Mouse (Mus musculus): ENCODE data around the gene Fcgbp. TPM values are rescaled to one million over a fixed set of nuclear protein-coding genes. Genes with fewer than 3 reads are reported as not detected.

The Fcgbp gene
- not detected for polyA plus RNA-seq (2014; fragmentation: Illumina TruSeq; extraction: RNeasy Lipid Tissue Mini Kit (QIAGEN cat#74804); ENCODE audit: low read depth, low replicate concordance)

GRCm38 (mm10) chr7:28070531-28071298, at the start of gene Fcgbp:
Fcgbp (plus strand) TSS chr7:28071236.

GRCm38 (mm10) chr7:28049476-28050409, 21.3 kb upstream of the Fcgbp start, which contains the start of gene Psmc4:
Psmc4 (minus strand) TSS chr7:28050101.

GRCm38 (mm10) chr7:28129166-28129565, 58.1 kb downstream of the Fcgbp start, which contains the start of gene 9530053A07Rik:
9530053A07Rik (plus strand) TSS chr7:28129466.

GRCm38 (mm10) chr7:28169489-28170422, 98.7 kb downstream of the Fcgbp start, which contains the start of gene Fbl:
Fbl (plus strand) TSS chr7:28169710.

Other genes with a start within 250 kb of the Fcgbp start
- 4.3 TPM for gene Zfp59, start 232.6 kb upstream of the Fcgbp start, polyA plus RNA-seq (2014; fragmentation: Illumina TruSeq; extraction: RNeasy Lipid Tissue Mini Kit (QIAGEN cat#74804); ENCODE audit: low read depth, low replicate concordance)
- 2.3 TPM for gene Zfp607a, start 213.7 kb upstream of the Fcgbp start, polyA plus RNA-seq (2014; fragmentation: Illumina TruSeq; extraction: RNeasy Lipid Tissue Mini Kit (QIAGEN cat#74804); ENCODE audit: low read depth, low replicate concordance)
- 4.2 TPM for gene Zfp974, start 141.8 kb upstream of the Fcgbp start, polyA plus RNA-seq (2014; fragmentation: Illumina TruSeq; extraction: RNeasy Lipid Tissue Mini Kit (QIAGEN cat#74804); ENCODE audit: low read depth, low replicate concordance)
- gene Zfp780b, start 92.1 kb upstream of the Fcgbp start, polyA plus RNA-seq (2014; fragmentation: Illumina TruSeq; extraction: RNeasy Lipid Tissue Mini Kit (QIAGEN cat#74804); ENCODE audit: low read depth, low replicate concordance), result 8.6 TPM
- gene Zfp850, start 57.1 kb upstream of the Fcgbp start, polyA plus RNA-seq (2014; fragmentation: Illumina TruSeq; extraction: RNeasy Lipid Tissue Mini Kit (QIAGEN cat#74804); ENCODE audit: low read depth, low replicate concordance), result 0.42 TPM
- gene Psmc4, start 21.1 kb upstream of the Fcgbp start, polyA plus RNA-seq (2014; fragmentation: Illumina TruSeq; extraction: RNeasy Lipid Tissue Mini Kit (QIAGEN cat#74804); ENCODE audit: low read depth, low replicate concordance), result 44.3 TPM
- gene 9530053A07Rik, start 58.2 kb downstream of the Fcgbp start, polyA plus RNA-seq (2014; fragmentation: Illumina TruSeq; extraction: RNeasy Lipid Tissue Mini Kit (QIAGEN cat#74804); ENCODE audit: low read depth, low replicate concordance), result not detected
- 11.6 TPM for gene Fbl, start 98.5 kb downstream of the Fcgbp start, polyA plus RNA-seq (2014; fragmentation: Illumina TruSeq; extraction: RNeasy Lipid Tissue Mini Kit (QIAGEN cat#74804); ENCODE audit: low read depth, low replicate concordance)
- 0.37 TPM for gene Dyrk1b, start 108.2 kb downstream of the Fcgbp start, polyA plus RNA-seq (2014; fragmentation: Illumina TruSeq; extraction: RNeasy Lipid Tissue Mini Kit (QIAGEN cat#74804); ENCODE audit: low read depth, low replicate concordance)
- gene Eid2, start 196.6 kb downstream of the Fcgbp start, polyA plus RNA-seq (2014; fragmentation: Illumina TruSeq; extraction: RNeasy Lipid Tissue Mini Kit (QIAGEN cat#74804); ENCODE audit: low read depth, low replicate concordance), result 0.37 TPM
- gene Eid2b, start 206.5 kb downstream of the Fcgbp start, polyA plus RNA-seq (2014; fragmentation: Illumina TruSeq; extraction: RNeasy Lipid Tissue Mini Kit (QIAGEN cat#74804); ENCODE audit: low read depth, low replicate concordance), result 3.9 TPM
- gene Selenov, start 219.9 kb downstream of the Fcgbp start, polyA plus RNA-seq (2014; fragmentation: Illumina TruSeq; extraction: RNeasy Lipid Tissue Mini Kit (QIAGEN cat#74804); ENCODE audit: low read depth, low replicate concordance), result not detected
- not detected for gene Dll3, start 231.0 kb downstream of the Fcgbp start, polyA plus RNA-seq (2014; fragmentation: Illumina TruSeq; extraction: RNeasy Lipid Tissue Mini Kit (QIAGEN cat#74804); ENCODE audit: low read depth, low replicate concordance)
- gene Timm50, start 240.8 kb downstream of the Fcgbp start, polyA plus RNA-seq (2014; fragmentation: Illumina TruSeq; extraction: RNeasy Lipid Tissue Mini Kit (QIAGEN cat#74804); ENCODE audit: low read depth, low replicate concordance), result 6.1 TPM